Mouse (Mus musculus): Measurements from ENCODE around the gene Lrrc4c. TPM values are rescaled to one million over a fixed set of nuclear protein-coding genes. Genes with fewer than 3 reads are reported as not detected.

Lrrc4c gene
- polyA plus RNA-seq, 1 experiment from 2014 or later = 1.8 TPM

- no peak overlapping the region for H3K9ac ChIP-seq (ENCODE audit: low read depth, low read length)
- H3K4me3 ChIP-seq (ENCODE audit: low read length) = no peak overlapping the region
- H3K9me3 ChIP-seq (ENCODE audit: control insufficient read depth, low read length) = no peaks in the 10 kb centered on the region
- no peak for ATAC-seq
- WGBS = 87% methylated on average over 3 of the region's 3 CpGs
- no peaks in the 10 kb centered on the region for H3K4me1 ChIP-seq (ENCODE audit: control insufficient read depth, insufficient read depth, low read length)
- no peaks in the 10 kb centered on the region for H3K27me3 ChIP-seq (replicated peaks; ENCODE audit: control insufficient read depth, insufficient read depth, low read length)
- no peak overlapping the region for H3K27ac ChIP-seq (ENCODE audit: low read length)
- H3K4me2 ChIP-seq (ENCODE audit: low read depth, low read length) = no peak overlapping the region
- H3K36me3 ChIP-seq (ENCODE audit: control insufficient read depth, insufficient read depth, low read length) = no peaks in the 10 kb centered on the region
These were observed 286.8 kb downstream of the Lrrc4c start for GRCm38 (mm10) chr2:96604801-96605200.

GRCm38 (mm10) chr2:96614121-96614520 is 296.2 kb downstream of the Lrrc4c start:
- WGBS = 66% methylated on average over 1 of the region's 1 CpGs
- Histone ChIP-seq H3K9me3 (ENCODE audit: control insufficient read depth, low read length) (no peaks in the 10 kb centered on the region), H3K4me1 (ENCODE audit: control insufficient read depth, insufficient read depth, low read length) (no peaks in the 10 kb centered on the region), H3K4me2 (ENCODE audit: low read depth, low read length) (no peak overlapping the region), H3K27me3 (replicated peaks; ENCODE audit: control insufficient read depth, insufficient read depth, low read length) (no peaks in the 10 kb centered on the region), H3K27ac (ENCODE audit: low read length) (no peak overlapping the region), H3K4me3 (ENCODE audit: low read length) (no peak overlapping the region), H3K9ac (ENCODE audit: low read depth, low read length) (no peak overlapping the region), H3K36me3 (ENCODE audit: control insufficient read depth, insufficient read depth, low read length) (no peaks in the 10 kb centered on the region)
- no peak for ATAC-seq

- H3K9ac ChIP-seq (ENCODE audit: low read depth, low read length) = no peak overlapping the region
- WGBS = 61% methylated on average over 6 of the region's 6 CpGs
- H3K27me3 ChIP-seq (replicated peaks; ENCODE audit: control insufficient read depth, insufficient read depth, low read length) = no peaks in the 10 kb centered on the region
- no peaks in the 10 kb centered on the region for H3K4me1 ChIP-seq (ENCODE audit: control insufficient read depth, insufficient read depth, low read length)
- no peak for ATAC-seq
- H3K4me2 ChIP-seq (ENCODE audit: low read depth, low read length) = no peak overlapping the region
- H3K4me3 ChIP-seq (ENCODE audit: low read length) = no peak overlapping the region
- no peaks in the 10 kb centered on the region for H3K9me3 ChIP-seq (ENCODE audit: control insufficient read depth, low read length)
- no peak overlapping the region for H3K27ac ChIP-seq (ENCODE audit: low read length)
- no peaks in the 10 kb centered on the region for H3K36me3 ChIP-seq (ENCODE audit: control insufficient read depth, insufficient read depth, low read length)
These were observed 300.8 kb downstream of the Lrrc4c start for GRCm38 (mm10) chr2:96618691-96619205.

DNA sequence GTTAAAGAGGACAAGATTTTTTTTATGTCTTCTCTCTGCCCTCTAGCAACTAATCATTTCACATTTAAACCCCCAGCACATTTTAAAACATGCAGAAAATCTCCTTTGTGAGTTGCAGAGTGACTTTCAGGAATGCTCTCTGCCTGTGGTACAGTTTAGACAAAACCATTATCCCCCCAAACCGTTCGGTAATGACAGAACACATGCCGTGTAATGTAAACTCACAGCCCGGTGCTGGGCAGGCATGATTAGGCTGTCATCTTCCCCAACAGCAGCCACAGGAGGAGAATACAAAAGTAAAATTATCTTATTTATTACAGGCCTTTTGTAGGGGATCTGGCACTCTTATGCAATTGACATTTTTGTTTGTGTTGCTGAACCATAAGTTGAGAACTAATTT is 349.1 kb downstream of the Lrrc4c start:
- H3K36me3 ChIP-seq (ENCODE audit: control insufficient read depth, insufficient read depth, low read length) = no peaks in the 10 kb centered on the region
- H3K9ac ChIP-seq (ENCODE audit: low read depth, low read length) = no peak overlapping the region
- no peak overlapping the region for H3K4me2 ChIP-seq (ENCODE audit: low read depth, low read length)
- H3K27ac ChIP-seq (ENCODE audit: low read length) = no peak overlapping the region
- WGBS = 39% methylated on average over 4 of the region's 4 CpGs
- ATAC-seq = no peak
- H3K27me3 ChIP-seq (replicated peaks; ENCODE audit: control insufficient read depth, insufficient read depth, low read length) = no peaks in the 10 kb centered on the region
- no peaks in the 10 kb centered on the region for H3K4me1 ChIP-seq (ENCODE audit: control insufficient read depth, insufficient read depth, low read length)
- no peaks in the 10 kb centered on the region for H3K9me3 ChIP-seq (ENCODE audit: control insufficient read depth, low read length)
- no peak overlapping the region for H3K4me3 ChIP-seq (ENCODE audit: low read length)

- no peaks in the 10 kb centered on the region for H3K36me3 ChIP-seq (ENCODE audit: control insufficient read depth, insufficient read depth, low read length)
- ATAC-seq = no peak
- no peaks in the 10 kb centered on the region for H3K4me1 ChIP-seq (ENCODE audit: control insufficient read depth, insufficient read depth, low read length)
- no peak overlapping the region for H3K4me3 ChIP-seq (ENCODE audit: low read length)
- 74% methylated on average over 4 of the region's 4 CpGs for WGBS
- no peak overlapping the region for H3K9ac ChIP-seq (ENCODE audit: low read depth, low read length)
- no peak overlapping the region for H3K4me2 ChIP-seq (ENCODE audit: low read depth, low read length)
- H3K27me3 ChIP-seq (replicated peaks; ENCODE audit: control insufficient read depth, insufficient read depth, low read length) = no peaks in the 10 kb centered on the region
- no peaks in the 10 kb centered on the region for H3K9me3 ChIP-seq (ENCODE audit: control insufficient read depth, low read length)
- no peak overlapping the region for H3K27ac ChIP-seq (ENCODE audit: low read length)
These were observed 363.8 kb downstream of the Lrrc4c start for GRCm38 (mm10) chr2:96681806-96682205.

DNA sequence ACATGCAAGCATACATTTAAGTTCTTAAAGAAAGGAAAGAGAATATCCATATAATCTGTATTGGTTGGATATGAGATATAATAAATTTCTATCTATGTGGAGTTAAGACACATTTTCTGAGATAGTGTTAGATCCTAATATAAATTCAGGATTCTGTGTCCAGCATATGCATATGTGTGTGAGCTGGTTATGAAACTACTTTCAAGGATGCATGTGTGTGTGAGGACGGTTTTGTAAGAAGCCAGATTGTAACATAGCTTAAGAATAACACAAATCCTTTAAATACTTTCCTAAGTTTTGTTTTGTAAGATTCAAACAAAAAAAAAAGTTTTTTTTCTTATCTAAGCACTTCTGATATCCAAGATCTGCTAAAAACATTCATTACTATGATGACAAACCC is 367.4 kb downstream of the Lrrc4c start:
- no peak overlapping the region for H3K27ac ChIP-seq (ENCODE audit: low read length)
- no peak overlapping the region for H3K9ac ChIP-seq (ENCODE audit: low read depth, low read length)
- no peaks in the 10 kb centered on the region for H3K27me3 ChIP-seq (replicated peaks; ENCODE audit: control insufficient read depth, insufficient read depth, low read length)
- H3K4me2 ChIP-seq (ENCODE audit: low read depth, low read length) = no peak overlapping the region
- H3K4me1 ChIP-seq (ENCODE audit: control insufficient read depth, insufficient read depth, low read length) = no peaks in the 10 kb centered on the region
- H3K36me3 ChIP-seq (ENCODE audit: control insufficient read depth, insufficient read depth, low read length) = no peaks in the 10 kb centered on the region
- H3K4me3 ChIP-seq (ENCODE audit: low read length) = no peak overlapping the region
- H3K9me3 ChIP-seq (ENCODE audit: control insufficient read depth, low read length) = no peaks in the 10 kb centered on the region
- ATAC-seq = no peak
- WGBS = 73% methylated on average over 1 of the region's 1 CpGs

DNA sequence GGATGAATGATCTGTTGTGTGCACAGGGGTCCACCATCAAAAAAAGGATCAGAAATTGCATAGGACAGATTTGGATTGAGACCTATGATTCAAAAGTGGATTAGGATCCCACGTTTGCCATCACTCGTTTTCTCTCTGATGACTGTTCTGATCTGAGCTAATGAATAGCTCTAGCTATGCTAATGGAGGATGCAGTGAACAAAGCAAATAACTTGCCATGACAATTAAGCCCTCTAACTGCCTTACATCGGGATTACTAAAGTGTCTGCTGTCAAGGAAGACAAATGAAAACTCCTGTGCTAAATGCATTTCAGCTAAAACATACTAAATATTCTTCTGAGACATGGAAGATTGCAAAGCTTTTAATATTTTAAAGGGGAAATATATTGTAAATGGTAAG is 387.0 kb downstream of the Lrrc4c start:
- H3K27me3 ChIP-seq (replicated peaks; ENCODE audit: control insufficient read depth, insufficient read depth, low read length) = no peaks in the 10 kb centered on the region
- no peak overlapping the region for H3K27ac ChIP-seq (ENCODE audit: low read length)
- H3K36me3 ChIP-seq (ENCODE audit: control insufficient read depth, insufficient read depth, low read length) = no peaks in the 10 kb centered on the region
- no peaks in the 10 kb centered on the region for H3K9me3 ChIP-seq (ENCODE audit: control insufficient read depth, low read length)
- 21% methylated on average over 3 of the region's 3 CpGs for WGBS
- H3K4me1 ChIP-seq (ENCODE audit: control insufficient read depth, insufficient read depth, low read length) = no peaks in the 10 kb centered on the region
- no peak for ATAC-seq
- no peak overlapping the region for H3K4me2 ChIP-seq (ENCODE audit: low read depth, low read length)
- H3K9ac ChIP-seq (ENCODE audit: low read depth, low read length) = no peak overlapping the region
- H3K4me3 ChIP-seq (ENCODE audit: low read length) = no peak overlapping the region

DNA sequence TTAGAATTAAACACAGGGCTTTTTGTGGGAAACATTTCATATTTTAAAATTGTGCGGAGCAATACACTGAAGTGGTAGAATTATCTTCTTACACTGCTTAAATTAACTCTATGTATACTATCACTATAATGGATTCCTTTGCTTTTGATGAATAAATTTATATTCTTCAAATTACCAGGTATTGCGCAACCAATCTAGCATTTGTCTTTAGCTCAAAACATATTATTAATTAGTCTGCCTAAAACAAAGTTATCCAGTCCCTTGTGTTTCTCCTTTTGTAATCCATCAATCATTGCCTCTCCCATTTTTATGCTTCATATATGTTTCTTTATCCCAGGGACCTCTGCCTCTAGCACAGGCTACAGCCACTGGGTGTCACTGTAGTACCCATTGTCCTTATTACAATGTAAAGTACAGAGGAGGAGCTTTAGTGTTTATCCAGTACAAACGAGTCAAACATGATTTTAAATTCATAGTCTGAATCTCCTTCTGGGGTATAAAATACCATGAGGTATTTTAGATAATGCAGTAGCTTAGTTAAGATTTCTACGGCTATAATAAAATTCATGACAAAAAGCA is 389.9 kb downstream of the Lrrc4c start:
- WGBS = 69% methylated on average over 4 of the region's 4 CpGs

DNA sequence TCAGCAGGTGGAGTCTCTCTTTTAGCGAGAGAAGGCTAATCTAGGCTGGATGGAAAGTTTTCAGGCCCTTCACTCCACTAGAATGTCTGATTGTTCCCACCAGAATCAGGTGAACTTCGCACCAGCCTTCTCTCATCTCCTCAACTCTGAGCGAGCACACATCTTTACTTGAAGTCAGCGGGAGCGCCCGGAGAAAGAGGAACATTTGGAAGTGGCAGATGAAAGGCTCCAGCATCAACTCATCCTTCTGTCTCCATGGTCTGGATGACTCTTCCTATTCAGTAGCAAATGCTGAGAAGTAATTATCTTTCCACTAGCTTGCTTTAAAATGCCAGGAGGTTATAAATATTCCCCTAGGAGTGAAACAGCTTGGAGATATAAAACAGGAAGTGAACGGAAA is 396.6 kb downstream of the Lrrc4c start:
- H3K4me2 ChIP-seq (ENCODE audit: low read depth, low read length) = no peak overlapping the region
- WGBS = 82% methylated on average over 7 of the region's 7 CpGs
- H3K9ac ChIP-seq (ENCODE audit: low read depth, low read length) = no peak overlapping the region
- H3K4me1 ChIP-seq (ENCODE audit: control insufficient read depth, insufficient read depth, low read length) = no peaks in the 10 kb centered on the region
- ATAC-seq = no peak
- H3K4me3 ChIP-seq (ENCODE audit: low read length) = no peak overlapping the region
- H3K27ac ChIP-seq (ENCODE audit: low read length) = no peak overlapping the region
- H3K27me3 ChIP-seq (replicated peaks; ENCODE audit: control insufficient read depth, insufficient read depth, low read length) = no peaks in the 10 kb centered on the region
- H3K9me3 ChIP-seq (ENCODE audit: control insufficient read depth, low read length) = no peaks in the 10 kb centered on the region
- no peaks in the 10 kb centered on the region for H3K36me3 ChIP-seq (ENCODE audit: control insufficient read depth, insufficient read depth, low read length)

More for the DNA sequence above, 389.9 kb downstream of the Lrrc4c start:
- no peak for ATAC-seq
- Histone ChIP-seq H3K27me3 (replicated peaks; ENCODE audit: control insufficient read depth, insufficient read depth, low read length) (no peaks in the 10 kb centered on the region), H3K4me3 (ENCODE audit: low read length) (no peak overlapping the region), H3K4me1 (ENCODE audit: control insufficient read depth, insufficient read depth, low read length) (no peaks in the 10 kb centered on the region), H3K27ac (ENCODE audit: low read length) (no peak overlapping the region), H3K4me2 (ENCODE audit: low read depth, low read length) (no peak overlapping the region), H3K9ac (ENCODE audit: low read depth, low read length) (no peak overlapping the region), H3K9me3 (ENCODE audit: control insufficient read depth, low read length) (no peaks in the 10 kb centered on the region), H3K36me3 (ENCODE audit: control insufficient read depth, insufficient read depth, low read length) (no peaks in the 10 kb centered on the region)

- ATAC-seq = no peak
- no peaks in the 10 kb centered on the region for H3K9me3 ChIP-seq (ENCODE audit: control insufficient read depth, low read length)
- 77% methylated on average over 2 of the region's 2 CpGs for WGBS
These were observed 399.4 kb downstream of the Lrrc4c start for GRCm38 (mm10) chr2:96717353-96717752.

More at GRCm38 (mm10) chr2:96717353-96717752, 399.4 kb downstream of the Lrrc4c start:
- H3K4me1 ChIP-seq (ENCODE audit: control insufficient read depth, insufficient read depth, low read length) = no peaks in the 10 kb centered on the region
- no peak overlapping the region for H3K27ac ChIP-seq (ENCODE audit: low read length)
- no peaks in the 10 kb centered on the region for H3K36me3 ChIP-seq (ENCODE audit: control insufficient read depth, insufficient read depth, low read length)
- H3K4me2 ChIP-seq (ENCODE audit: low read depth, low read length) = no peak overlapping the region
- H3K4me3 ChIP-seq (ENCODE audit: low read length) = no peak overlapping the region
- no peaks in the 10 kb centered on the region for H3K27me3 ChIP-seq (replicated peaks; ENCODE audit: control insufficient read depth, insufficient read depth, low read length)
- H3K9ac ChIP-seq (ENCODE audit: low read depth, low read length) = no peak overlapping the region

Data from intestine, embryonic 16.5 days (tissue).